Mouse (Mus musculus): ENCODE measurements at regions not wholly inside any gene's neighbourhood (a gene's known extent, or its start where the extent isn't known, plus 50 kb on each side); places are given as distances from the start of the nearest gene placed in this dataset.
A peak's percentile ranks its signal among the peaks of the same experiment; 100 is the strongest.

GRCm38 (mm10) chr6:126371489-126371888 is 163.7 kb downstream of the Kcna5 start:
- intact Hi-C loops (cut with DNase I), result no loop called here
- no peak for DNase-seq (ENCODE audit: low spot score in 2 of 2)

- intact Hi-C loops (cut with DNase I), result no loop called here
- no peak for DNase-seq (ENCODE audit: low spot score in 2 of 2)
These were observed 169.7 kb downstream of the Kcna5 start for GRCm38 (mm10) chr6:126365495-126365894.

- DNase-seq (ENCODE audit: low spot score in 2 of 2), result no peak
These were observed 172.9 kb downstream of the Kcna5 start for GRCm38 (mm10) chr6:126362331-126362730.

GRCm38 (mm10) chr6:126353346-126353745 is 181.9 kb downstream of the Kcna5 start:
- DNase-seq (ENCODE audit: low spot score in 2 of 2), result no peak
- intact Hi-C loops (cut with DNase I), result no loop called here

More at GRCm38 (mm10) chr6:126362331-126362730, 172.9 kb downstream of the Kcna5 start:
- intact Hi-C loops (cut with DNase I), result no loop called here

GRCm38 (mm10) chr6:126350476-126350875 is 183.8 kb upstream of the Ntf3 start:
- no peak for DNase-seq (ENCODE audit: low spot score in 2 of 2)
- intact Hi-C loops (cut with DNase I), result no loop called here

- intact Hi-C loops (cut with DNase I), result no loop called here
- no peak for DNase-seq (ENCODE audit: low spot score in 2 of 2)
These were observed 183.2 kb upstream of the Ntf3 start for GRCm38 (mm10) chr6:126349905-126350304.

GRCm38 (mm10) chr6:126345221-126345620 is 178.5 kb upstream of the Ntf3 start:
- no peak for DNase-seq (ENCODE audit: low spot score in 2 of 2)
- intact Hi-C loops (cut with DNase I), result no loop called here

GRCm38 (mm10) chr6:126340098-126340610 is 173.4 kb upstream of the Ntf3 start:
- DNase-seq (ENCODE audit: low spot score in 2 of 2), result peak; percentile 34 to 48
- intact Hi-C loops (cut with DNase I), result no loop called here

- no peak for DNase-seq (ENCODE audit: low spot score in 2 of 2)
These were observed 171.0 kb upstream of the Ntf3 start for GRCm38 (mm10) chr6:126337711-126338110.

GRCm38 (mm10) chr6:126334258-126334657 is 167.5 kb upstream of the Ntf3 start:
- DNase-seq (ENCODE audit: low spot score in 2 of 2), result peak; percentile 55 to 67
- intact Hi-C loops (cut with DNase I), result no loop called here

More at GRCm38 (mm10) chr6:126337711-126338110, 171.0 kb upstream of the Ntf3 start:
- intact Hi-C loops (cut with DNase I), result no loop called here

GRCm38 (mm10) chr6:126327187-126327586 is 160.5 kb upstream of the Ntf3 start:
- intact Hi-C loops (cut with DNase I), result no loop called here
- DNase-seq (ENCODE audit: low spot score in 2 of 2), result no peak

GRCm38 (mm10) chr6:126318523-126318922 is 151.8 kb upstream of the Ntf3 start:
- DNase-seq (ENCODE audit: low spot score in 2 of 2), result no peak
- intact Hi-C loops (cut with DNase I), result no loop called here

- intact Hi-C loops (cut with DNase I), result no loop called here
- DNase-seq (ENCODE audit: low spot score in 2 of 2), result no peak
These were observed 144.2 kb upstream of the Ntf3 start for GRCm38 (mm10) chr6:126310786-126311480.

GRCm38 (mm10) chr6:126303086-126303485 is 136.4 kb upstream of the Ntf3 start:
- no peak for DNase-seq (ENCODE audit: low spot score in 2 of 2)
- intact Hi-C loops (cut with DNase I), result no loop called here

- intact Hi-C loops (cut with DNase I), result no loop called here
- no peak for DNase-seq (ENCODE audit: low spot score in 2 of 2)
These were observed 124.9 kb upstream of the Ntf3 start for GRCm38 (mm10) chr6:126291581-126291980.

- DNase-seq (ENCODE audit: low spot score in 2 of 2), result no peak
- intact Hi-C loops (cut with DNase I), result no loop called here
These were observed 120.5 kb upstream of the Ntf3 start for GRCm38 (mm10) chr6:126287166-126287565.

- intact Hi-C loops (cut with DNase I), result no loop called here
- DNase-seq (ENCODE audit: low spot score in 2 of 2), result no peak
These were observed 119.5 kb upstream of the Ntf3 start for GRCm38 (mm10) chr6:126286201-126286600.

- no peak for DNase-seq (ENCODE audit: low spot score in 2 of 2)
- intact Hi-C loops (cut with DNase I), result no loop called here
These were observed 117.7 kb upstream of the Ntf3 start for GRCm38 (mm10) chr6:126284409-126284808.

GRCm38 (mm10) chr6:126280352-126280751 is 113.6 kb upstream of the Ntf3 start:
- no peak for DNase-seq (ENCODE audit: low spot score in 2 of 2)

GRCm38 (mm10) chr6:126245986-126246385 is 79.3 kb upstream of the Ntf3 start:
- intact Hi-C loops (cut with DNase I), result no loop called here
- DNase-seq (ENCODE audit: low spot score in 2 of 2), result no peak

More at GRCm38 (mm10) chr6:126280352-126280751, 113.6 kb upstream of the Ntf3 start:
- intact Hi-C loops (cut with DNase I), result no loop called here

- intact Hi-C loops (cut with DNase I), result no loop called here
- DNase-seq (ENCODE audit: low spot score in 2 of 2), result no peak
These were observed 78.7 kb upstream of the Ntf3 start for GRCm38 (mm10) chr6:126245431-126245830.

All from left cerebral cortex, postnatal 14 days (tissue).